Mouse (Mus musculus): ENCODE results near the gene Kcnab3. TPM values are rescaled to one million over a fixed set of nuclear protein-coding genes. Genes with fewer than 3 reads are reported as not detected.

Gene Kcnab3
- polyA plus RNA-seq, 1 experiment from 2014 or later = 1.1 TPM

GRCm38 (mm10) chr11:69372780-69373170 lies 46.7 kb downstream of the Kcnab3 start:
- WGBS = 50% methylated on average over 3 of the region's 3 CpGs
- Histone ChIP-seq H3K4me2 (0 out of 2 replicates have a peak overlapping the region, but pooled peaks have one; percentile 17), H3K27me3 (no peaks in the 10 kb centered on the region)

GRCm38 (mm10) chr11:69373223-69373965 lies 47.3 kb downstream of the Kcnab3 start:
- Histone ChIP-seq H3K36me3 (peaks cover 30% of the 10 kb centered on the region; the same call in 1 of the 2 replicates), H3K9me3 (no peaks in the 10 kb centered on the region), H3K4me1 (peaks cover 30% of the 10 kb centered on the region), H3K4me3 (no peak overlapping the region), H3K4me2 (no peak overlapping the region), H3K9ac (no peak overlapping the region), H3K27ac (no peak overlapping the region), H3K27me3 (no peaks in the 10 kb centered on the region)
- ATAC-seq (ENCODE audit: borderline replicate concordance, extremely low read depth, low FRiP score, low TSS enrichment) = no peak
- WGBS = 89% methylated on average over 16 of the region's 16 CpGs

More at GRCm38 (mm10) chr11:69372780-69373170, 46.7 kb downstream of the Kcnab3 start:
- Histone ChIP-seq H3K27ac (peak overlapping the region; percentile 41; the same call in 1 of the 2 replicates), H3K4me1 (peaks cover 33% of the 10 kb centered on the region), H3K9me3 (no peaks in the 10 kb centered on the region), H3K9ac (no peak overlapping the region), H3K4me3 (no peak overlapping the region), H3K36me3 (peaks cover 30% of the 10 kb centered on the region; the same call in 1 of the 2 replicates)
- no peak for ATAC-seq (ENCODE audit: borderline replicate concordance, extremely low read depth, low FRiP score, low TSS enrichment)

GRCm38 (mm10) chr11:69375646-69376045 lies 49.6 kb downstream of the Kcnab3 start:
- ATAC-seq (ENCODE audit: borderline replicate concordance, extremely low read depth, low FRiP score, low TSS enrichment) = no peak
- peaks cover 24% of the 10 kb centered on the region for H3K4me1 ChIP-seq
- H3K9me3 ChIP-seq = no peaks in the 10 kb centered on the region
- H3K4me3 ChIP-seq = no peak overlapping the region
- no peak overlapping the region for H3K4me2 ChIP-seq
- no peaks in the 10 kb centered on the region for H3K27me3 ChIP-seq
- WGBS = 84% methylated on average over 4 of the region's 4 CpGs
- H3K9ac ChIP-seq = no peak overlapping the region
- H3K27ac ChIP-seq = no peak overlapping the region
- peaks cover 30% of the 10 kb centered on the region; the same call in 1 of the 2 replicates for H3K36me3 ChIP-seq

DNA sequence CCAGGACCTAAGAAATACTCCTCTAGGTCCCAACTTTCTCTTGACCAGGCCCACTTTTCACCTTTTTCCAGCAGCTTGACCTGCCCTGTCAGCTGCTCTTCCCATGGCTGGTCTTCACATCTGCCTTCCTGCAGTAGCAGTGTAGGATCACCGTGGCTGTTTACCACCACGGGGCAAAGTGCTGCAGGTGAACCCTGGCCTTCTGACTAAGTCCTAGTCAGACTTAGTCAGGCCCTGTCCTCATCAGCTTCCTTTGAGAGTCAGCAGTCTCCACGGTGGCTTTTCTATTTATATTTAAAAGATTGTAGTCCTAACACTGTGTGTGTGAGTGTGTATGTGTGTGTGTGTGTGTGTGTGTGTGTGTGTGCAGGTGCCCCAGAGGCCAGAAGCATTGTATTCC lies 51.7 kb downstream of the Kcnab3 start:
- Histone ChIP-seq H3K4me2 (no peak overlapping the region), H3K9me3 (no peaks in the 10 kb centered on the region), H3K9ac (no peak overlapping the region), H3K4me1 (0 out of 2 replicates have a peak, but pooled peaks cover 3% of the 10 kb centered on the region), H3K4me3 (no peak overlapping the region), H3K27me3 (no peaks in the 10 kb centered on the region), H3K27ac (no peak overlapping the region), H3K36me3 (peaks cover 28% of the 10 kb centered on the region; the same call in 1 of the 2 replicates)
- 64% methylated on average over 3 of the region's 3 CpGs for WGBS
- ATAC-seq (ENCODE audit: borderline replicate concordance, extremely low read depth, low FRiP score, low TSS enrichment) = no peak

GRCm38 (mm10) chr11:69379600-69379999 lies 53.5 kb downstream of the Kcnab3 start:
- Histone ChIP-seq H3K9ac (no peak overlapping the region), H3K27me3 (no peaks in the 10 kb centered on the region), H3K36me3 (peaks cover 15% of the 10 kb centered on the region; the same call in 1 of the 2 replicates), H3K27ac (no peak overlapping the region), H3K4me2 (no peak overlapping the region), H3K4me1 (no peaks in the 10 kb centered on the region), H3K9me3 (no peaks in the 10 kb centered on the region), H3K4me3 (no peak overlapping the region)
- ATAC-seq (ENCODE audit: borderline replicate concordance, extremely low read depth, low FRiP score, low TSS enrichment) = no peak
- WGBS = 84% methylated on average over 3 of the region's 3 CpGs

DNA sequence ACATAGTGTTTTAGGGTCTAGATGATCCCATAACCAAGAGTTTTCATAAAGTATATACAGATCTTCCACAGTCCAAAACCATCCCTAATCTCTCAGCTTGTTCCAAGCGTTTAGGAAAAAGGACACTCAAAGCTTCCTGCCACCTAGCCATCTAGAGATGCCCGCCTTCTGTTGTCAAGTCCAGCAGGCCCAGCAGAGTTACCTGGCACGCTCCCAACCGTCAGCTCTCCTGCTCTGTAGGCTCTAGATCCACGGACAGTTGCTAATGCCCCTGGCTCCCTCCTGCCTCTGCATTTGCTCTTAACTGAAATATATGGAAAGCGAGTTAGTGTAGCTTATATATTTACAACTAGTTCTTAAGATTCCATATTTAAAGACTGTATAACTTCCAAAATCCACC lies 55.3 kb downstream of the Kcnab3 start:
- H3K27ac ChIP-seq = no peak overlapping the region
- WGBS = 75% methylated on average over 6 of the region's 6 CpGs

More for the DNA sequence above, 55.3 kb downstream of the Kcnab3 start:
- Histone ChIP-seq H3K36me3 (0 out of 2 replicates have a peak, but pooled peaks cover 8% of the 10 kb centered on the region), H3K9me3 (no peaks in the 10 kb centered on the region), H3K9ac (no peak overlapping the region), H3K27me3 (no peaks in the 10 kb centered on the region), H3K4me3 (no peak overlapping the region), H3K4me2 (no peak overlapping the region), H3K4me1 (no peaks in the 10 kb centered on the region)
- ATAC-seq (ENCODE audit: borderline replicate concordance, extremely low read depth, low FRiP score, low TSS enrichment) = no peak

Other genes with a start within 250 kb of the Kcnab3 start
- 61.6 and 66.6 TPM in 2 replicates for gene Vamp2, start 237.8 kb upstream of the Kcnab3 start, polyA plus RNA-seq (2015; fragmentation: Nextera tagmentation; extraction: Ambion mirVana)
- 21.7 and 24.0 TPM in 2 replicates for gene Per1, start 231.0 kb upstream of the Kcnab3 start, polyA plus RNA-seq (2015; fragmentation: Nextera tagmentation; extraction: Ambion mirVana)
- 0.52 and 0.60 TPM in 2 replicates for gene Hes7, start 205.9 kb upstream of the Kcnab3 start, polyA plus RNA-seq (2015; fragmentation: Nextera tagmentation; extraction: Ambion mirVana)
- 0.36 and 0.57 TPM in 2 replicates for gene 9130213A22Rik, start 203.7 kb upstream of the Kcnab3 start, polyA plus RNA-seq (2015; fragmentation: Nextera tagmentation; extraction: Ambion mirVana)
- 0.16 and 0.53 TPM in 2 replicates for gene Aloxe3, start 200.4 kb upstream of the Kcnab3 start, polyA plus RNA-seq (2015; fragmentation: Nextera tagmentation; extraction: Ambion mirVana)
- gene Alox12b, start 169.3 kb upstream of the Kcnab3 start, polyA plus RNA-seq (2015; fragmentation: Nextera tagmentation; extraction: Ambion mirVana) = not detected in 2 replicates
- gene Alox8, start 128.4 kb upstream of the Kcnab3 start, polyA plus RNA-seq (2015; fragmentation: Nextera tagmentation; extraction: Ambion mirVana) = 0.29 and 0.67 TPM in 2 replicates
- 0.07 and 0.08 TPM in 2 replicates for gene Gucy2e, start 89.2 kb upstream of the Kcnab3 start, polyA plus RNA-seq (2015; fragmentation: Nextera tagmentation; extraction: Ambion mirVana)
- 24.3 and 24.6 TPM in 2 replicates for gene Cntrob, start 2.5 kb upstream of the Kcnab3 start, polyA plus RNA-seq (2015; fragmentation: Nextera tagmentation; extraction: Ambion mirVana)
- gene Trappc1, start 2.3 kb upstream of the Kcnab3 start, polyA plus RNA-seq (2015; fragmentation: Nextera tagmentation; extraction: Ambion mirVana) = 150 and 157 TPM in 2 replicates
- 12.0 and 14.8 TPM in 2 replicates for gene Rnf227, start 14.2 kb downstream of the Kcnab3 start, polyA plus RNA-seq (2015; fragmentation: Nextera tagmentation; extraction: Ambion mirVana)
- 56.7 and 59.4 TPM in 2 replicates for gene Chd3, start 43.1 kb downstream of the Kcnab3 start, polyA plus RNA-seq (2015; fragmentation: Nextera tagmentation; extraction: Ambion mirVana)
- gene Naa38, start 69.2 kb downstream of the Kcnab3 start, polyA plus RNA-seq (2015; fragmentation: Nextera tagmentation; extraction: Ambion mirVana) = 151 and 168 TPM in 2 replicates
- 28.4 and 31.5 TPM in 2 replicates for gene Cyb5d1, start 69.4 kb downstream of the Kcnab3 start, polyA plus RNA-seq (2015; fragmentation: Nextera tagmentation; extraction: Ambion mirVana)
- 46.7 and 49.8 TPM in 2 replicates for gene Tmem88, start 72.0 kb downstream of the Kcnab3 start, polyA plus RNA-seq (2015; fragmentation: Nextera tagmentation; extraction: Ambion mirVana)
- gene Kdm6b, start 87.4 kb downstream of the Kcnab3 start, polyA plus RNA-seq (2015; fragmentation: Nextera tagmentation; extraction: Ambion mirVana) = 22.7 and 23.4 TPM in 2 replicates
- gene Dnah2, start 222.9 kb downstream of the Kcnab3 start, polyA plus RNA-seq (2015; fragmentation: Nextera tagmentation; extraction: Ambion mirVana) = 1.1 and 1.2 TPM in 2 replicates
- 8.5 and 8.8 TPM in 2 replicates for gene Efnb3, start 233.9 kb downstream of the Kcnab3 start, polyA plus RNA-seq (2015; fragmentation: Nextera tagmentation; extraction: Ambion mirVana)

All from lung, embryonic 15.5 days (tissue).